Mouse (Mus musculus) ES-Bruce4 (cell line): ENCODE results near the gene Madcam1. TPM values are rescaled to one million over a fixed set of nuclear protein-coding genes. Genes with fewer than 3 reads are reported as not detected.

Source experiments
- H3K27ac ChIP-seq: 2 replicates; pipeline ENCODE4 v1.5.1; 2012; ENCODE audit warnings: low read length, inconsistent platforms; ENCODE audit not compliant: insufficient read depth
- H3K27me3 ChIP-seq: 2 replicates; pipeline ENCODE4 v1.6.1; 2012; ENCODE audit warnings: mild to moderate bottlenecking, low read length, inconsistent platforms; ENCODE audit not compliant: control insufficient read depth, poor library complexity, insufficient read depth, severe bottlenecking
- H3K36me3 ChIP-seq: 2 replicates; pipeline ENCODE4 v1.6.1; 2012; ENCODE audit warnings: inconsistent platforms, mild to moderate bottlenecking, low read length, moderate library complexity; ENCODE audit not compliant: control insufficient read depth, poor library complexity, insufficient read depth, severe bottlenecking
- H3K4me1 ChIP-seq: one replicate; pipeline ENCODE4 v1.8.1; 2011; ENCODE audit warnings: low read length; ENCODE audit not compliant: control insufficient read depth, insufficient read depth
- H3K4me3 ChIP-seq: 2 replicates; pipeline ENCODE4 v1.5.1; 2011; ENCODE audit warnings: low read depth, mild to moderate bottlenecking, low read length
- H3K9ac ChIP-seq: 2 replicates; pipeline ENCODE4 v1.6.1; 2012; ENCODE audit warnings: low read depth, mild to moderate bottlenecking, inconsistent platforms; ENCODE audit not compliant: poor library complexity, severe bottlenecking
- H3K9me3 ChIP-seq: replicated peaks from 2 replicates; pipeline ENCODE4 v1.6.1; 2012; ENCODE audit warnings: mild to moderate bottlenecking, low read length, inconsistent platforms; ENCODE audit not compliant: control insufficient read depth, poor library complexity, insufficient read depth, severe bottlenecking
- CTCF ChIP-seq: IDR thresholded peaks from one replicate; pipeline ENCODE4 v1.8.1; 2011; ENCODE audit warnings: low read depth, low read length
- EP300 ChIP-seq: IDR thresholded peaks from 2 replicates; pipeline ENCODE4 v1.6.1; 2011; ENCODE audit warnings: low read depth, low read length; ENCODE audit not compliant: insufficient read depth
- POLR2A ChIP-seq: IDR thresholded peaks from one replicate; pipeline ENCODE4 v1.8.1; 2011; ENCODE audit warnings: low read length; ENCODE audit not compliant: insufficient read depth
- polyA plus RNA-seq: library from polyadenylated mRNA; stranded (reverse); fragments of >200 nt; gene quantifications from 2 replicates; pipeline ENCODE4 v1.2.4, GENCODE M21; 2011; ENCODE audit warnings: low read depth; ENCODE audit not compliant: missing spikeins, insufficient read depth, insufficient read length

The Madcam1 gene
- polyA plus RNA-seq, 1 experiment, result 2.6 TPM

GRCm38 (mm10) chr10:79683726-79684640, 19.6 kb downstream of the Madcam1 start:
- no peaks in the 10 kb centered on the region for H3K27me3 ChIP-seq
- peak overlapping the region; percentile 58 for H3K27ac ChIP-seq
- no peaks in the 10 kb centered on the region for H3K9me3 ChIP-seq
- peaks cover 1% of the 10 kb centered on the region for H3K4me1 ChIP-seq
- peak overlapping the region; percentile 93 for H3K4me3 ChIP-seq
- no peak for TF ChIP-seq CTCF
- TF ChIP-seq EP300, result no peak
- no peak for TF ChIP-seq POLR2A
- H3K36me3 ChIP-seq, result peaks cover 44% of the 10 kb centered on the region
- peak overlapping the region; percentile 83 for H3K9ac ChIP-seq

- Histone ChIP-seq H3K27ac (no peak overlapping the region), H3K9me3 (no peaks in the 10 kb centered on the region), H3K4me1 (peaks cover 1% of the 10 kb centered on the region), H3K4me3 (no peak overlapping the region), H3K36me3 (peaks cover 44% of the 10 kb centered on the region), H3K9ac (no peak overlapping the region), H3K27me3 (no peaks in the 10 kb centered on the region)
- TF ChIP-seq CTCF, result no peak
- TF ChIP-seq POLR2A, result no peak
- no peak for TF ChIP-seq EP300
Observed at GRCm38 (mm10) chr10:79684770-79685600, 20.6 kb downstream of the Madcam1 start.

- Histone ChIP-seq H3K27ac (no peak overlapping the region), H3K4me1 (peaks cover 1% of the 10 kb centered on the region), H3K36me3 (peaks cover 44% of the 10 kb centered on the region), H3K9me3 (no peaks in the 10 kb centered on the region), H3K9ac (no peak overlapping the region), H3K27me3 (no peaks in the 10 kb centered on the region), H3K4me3 (no peak overlapping the region)
- TF ChIP-seq POLR2A (no peak), EP300 (no peak), CTCF (no peak)
Observed at GRCm38 (mm10) chr10:79686219-79686618, 21.9 kb downstream of the Madcam1 start.

- no peak overlapping the region for H3K9ac ChIP-seq
- H3K4me1 ChIP-seq, result peaks cover 1% of the 10 kb centered on the region
- H3K36me3 ChIP-seq, result peaks cover 44% of the 10 kb centered on the region
- no peak overlapping the region for H3K4me3 ChIP-seq
- no peaks in the 10 kb centered on the region for H3K27me3 ChIP-seq
- TF ChIP-seq POLR2A (no peak), EP300 (no peak), CTCF (no peak)
- no peak overlapping the region for H3K27ac ChIP-seq
- H3K9me3 ChIP-seq, result no peaks in the 10 kb centered on the region
Observed at GRCm38 (mm10) chr10:79686691-79687090, 22.3 kb downstream of the Madcam1 start.

GRCm38 (mm10) chr10:79687513-79687912, 23.2 kb downstream of the Madcam1 start:
- peak; percentile 58 for TF ChIP-seq EP300
- TF ChIP-seq POLR2A, result no peak
- H3K4me3 ChIP-seq, result no peak overlapping the region
- no peak overlapping the region for H3K9ac ChIP-seq
- H3K9me3 ChIP-seq, result no peaks in the 10 kb centered on the region
- peaks cover 1% of the 10 kb centered on the region for H3K4me1 ChIP-seq
- H3K36me3 ChIP-seq, result peaks cover 44% of the 10 kb centered on the region
- H3K27ac ChIP-seq, result no peak overlapping the region
- H3K27me3 ChIP-seq, result no peaks in the 10 kb centered on the region

GRCm38 (mm10) chr10:79688720-79689119, 24.4 kb downstream of the Madcam1 start, which contains the start of gene Gzmm:
Gzmm (plus strand) TSS chr10:79689020.
- Histone ChIP-seq H3K4me1 (peaks cover 1% of the 10 kb centered on the region), H3K36me3 (peaks cover 41% of the 10 kb centered on the region), H3K4me3 (no peak within 1 kb of the TSS), H3K27ac (no peak within 1 kb of the TSS), H3K27me3 (no peaks in the 10 kb centered on the region), H3K9ac (no peak within 1 kb of the TSS), H3K9me3 (no peaks in the 10 kb centered on the region)
- TF ChIP-seq POLR2A (no peak), CTCF (no peak), EP300 (no peak)
